1 mouse cellular context compared by ENCODE assay signal in the genomic region with DNA sequence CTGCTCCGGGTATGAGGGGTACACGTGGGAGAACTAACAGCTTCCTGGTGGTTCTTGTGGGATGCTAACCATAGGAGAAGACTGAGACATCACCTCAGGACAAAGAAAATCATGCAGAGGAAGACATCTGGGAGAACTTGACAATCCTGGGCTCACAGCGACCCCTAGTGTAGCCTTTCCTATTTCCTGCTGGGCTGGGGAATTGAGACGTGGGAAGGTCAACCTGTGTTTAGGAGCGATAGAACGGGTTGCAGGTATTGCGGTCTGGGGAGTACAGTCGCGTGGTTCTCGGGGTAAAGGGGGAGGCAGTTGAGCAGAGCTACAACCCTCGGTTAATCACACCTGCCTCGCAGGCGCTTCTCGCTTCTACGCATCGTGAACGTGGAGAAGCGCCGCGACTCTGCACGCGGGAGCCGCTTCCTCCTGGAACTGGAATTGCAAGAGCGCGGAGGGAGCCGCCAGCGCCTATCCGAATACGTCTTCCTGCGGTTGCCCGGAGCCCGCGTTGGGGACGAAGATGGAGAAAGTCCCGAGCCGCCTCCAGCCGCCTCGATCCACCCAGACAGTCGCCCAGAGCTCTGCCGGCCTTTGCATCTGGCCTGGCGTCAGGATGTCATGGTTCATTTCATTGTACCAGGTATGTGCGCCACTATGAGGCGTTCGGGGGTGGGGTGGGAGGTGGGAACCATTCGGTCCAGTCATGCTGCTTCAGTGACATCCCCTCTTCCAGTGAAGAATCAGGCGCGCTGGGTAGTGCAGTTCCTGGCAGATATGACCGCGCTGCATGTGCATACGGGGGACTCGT.
TF ChIP-seq lines count a peak whose summit lies in the region.

No protein-coding gene starts in this region.

TF ChIP-seq in ES-E14, 5 proteins besides CTCF, POLR2A, EP300 and RAD21 (continued from another document):
- TF ChIP-seq HCFC1 (IDR thresholded peaks at IDR 0.05; ENCODE audit: borderline replicate concordance, insufficient read depth, low read length) (0 out of 2 replicates have a peak, but pooled peaks have one; percentile 16), CHD2 (IDR thresholded peaks at IDR 0.05; ENCODE audit: low read depth, low read length) (no peak), ZC3H11A (IDR thresholded peaks at IDR 0.05; ENCODE audit: borderline replicate concordance, low read depth, low read length) (peak; percentile 57)
